Mouse (Mus musculus): ENCODE results near the gene Doc2a. TPM values are rescaled to one million over a fixed set of nuclear protein-coding genes. Genes with fewer than 3 reads are reported as not detected.

The Doc2a gene
- polyA plus RNA-seq, 1 experiment = not detected

DNA sequence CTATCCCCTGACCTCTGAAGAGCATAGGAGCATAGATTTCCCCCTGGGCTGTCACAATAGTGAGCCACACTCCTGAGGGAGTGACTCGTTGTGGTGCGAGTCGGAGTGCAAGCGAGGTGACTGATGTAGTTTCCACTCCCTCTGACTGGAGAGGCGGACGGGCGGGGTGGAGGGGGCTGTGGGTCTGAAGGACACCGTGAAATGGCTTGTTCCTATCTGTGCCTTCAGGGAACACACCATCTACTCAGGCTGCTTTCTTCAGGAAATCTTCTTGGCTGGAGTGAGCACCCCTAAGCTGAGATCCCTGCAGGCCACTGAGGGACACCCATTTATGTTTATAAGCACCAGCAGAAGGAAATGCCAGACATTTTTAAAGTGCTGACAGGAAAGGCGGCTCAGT, 24.5 kb upstream of the Doc2a start:
- Histone ChIP-seq H3K4me3 (ENCODE audit: insufficient read depth, low read length) (no peak overlapping the region), H3K27ac (ENCODE audit: insufficient read depth, low read length) (no peak overlapping the region), H3K4me1 (ENCODE audit: control insufficient read depth, insufficient read depth, low read length) (no peaks in the 10 kb centered on the region)
- TF ChIP-seq CTCF (IDR thresholded peaks at IDR 0.05; ENCODE audit: borderline replicate concordance, insufficient read depth, low read length) (no peak), POLR2A (IDR thresholded peaks at IDR 0.05; ENCODE audit: low read depth, low read length) (no peak)

DNA sequence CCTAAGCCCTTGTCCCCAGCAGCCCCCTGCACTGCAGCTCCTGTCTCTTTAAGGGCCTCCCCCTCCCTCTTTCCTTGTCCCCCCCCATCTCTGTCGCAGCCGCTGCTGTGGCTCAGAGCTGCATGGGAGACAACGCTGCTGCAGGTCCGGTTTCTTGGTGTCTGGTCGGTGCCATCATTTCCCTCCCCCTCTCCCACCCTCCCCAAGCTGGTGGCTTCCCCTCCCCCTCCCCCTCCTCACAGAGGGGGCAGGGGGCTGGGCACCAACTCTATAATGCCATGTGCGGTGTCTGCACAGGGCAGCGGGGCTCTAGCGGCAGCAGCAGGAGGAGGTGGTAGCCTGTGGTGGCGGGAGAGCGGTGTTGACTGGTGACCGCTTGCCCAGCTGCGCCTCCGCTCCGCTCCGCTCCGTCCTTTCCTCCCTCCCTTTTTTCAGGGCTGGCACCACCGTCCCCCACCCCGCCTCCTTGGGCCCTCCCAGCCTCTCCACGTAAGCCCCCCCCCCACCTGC, 24.0 kb upstream of the Doc2a start:
- H3K4me3 ChIP-seq (ENCODE audit: insufficient read depth, low read length) = no peak overlapping the region
- no peak for TF ChIP-seq CTCF (IDR thresholded peaks at IDR 0.05; ENCODE audit: borderline replicate concordance, insufficient read depth, low read length)
- TF ChIP-seq POLR2A (IDR thresholded peaks at IDR 0.05; ENCODE audit: low read depth, low read length) = no peak
- H3K4me1 ChIP-seq (ENCODE audit: control insufficient read depth, insufficient read depth, low read length) = no peaks in the 10 kb centered on the region
- H3K27ac ChIP-seq (ENCODE audit: insufficient read depth, low read length) = no peak overlapping the region

DNA sequence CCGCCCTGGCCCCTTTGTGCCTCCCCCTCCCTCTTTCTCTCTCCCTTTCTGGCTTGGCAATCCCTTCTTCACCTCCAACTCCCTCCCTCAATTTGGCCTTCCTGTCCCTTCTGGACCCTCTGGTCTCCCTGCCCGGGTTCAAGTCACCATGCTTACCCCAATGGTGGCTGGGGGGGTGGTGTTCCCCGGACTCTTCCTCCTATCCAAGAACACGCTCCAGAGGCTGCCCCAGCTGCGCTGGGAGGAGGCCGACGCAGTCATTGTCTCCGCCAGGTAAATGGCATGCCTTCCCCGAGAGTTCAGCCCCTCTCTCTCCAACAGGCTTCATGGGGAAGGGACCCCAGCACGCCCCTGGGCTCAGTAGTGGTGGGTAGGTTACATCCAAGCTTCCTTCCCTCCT, 23.3 kb upstream of the Doc2a start:
- Histone ChIP-seq H3K27ac (ENCODE audit: insufficient read depth, low read length) (no peak overlapping the region), H3K4me1 (ENCODE audit: control insufficient read depth, insufficient read depth, low read length) (no peaks in the 10 kb centered on the region), H3K4me3 (ENCODE audit: insufficient read depth, low read length) (no peak overlapping the region)
- TF ChIP-seq POLR2A (IDR thresholded peaks at IDR 0.05; ENCODE audit: low read depth, low read length) = no peak
- no peak for TF ChIP-seq CTCF (IDR thresholded peaks at IDR 0.05; ENCODE audit: borderline replicate concordance, insufficient read depth, low read length)

DNA sequence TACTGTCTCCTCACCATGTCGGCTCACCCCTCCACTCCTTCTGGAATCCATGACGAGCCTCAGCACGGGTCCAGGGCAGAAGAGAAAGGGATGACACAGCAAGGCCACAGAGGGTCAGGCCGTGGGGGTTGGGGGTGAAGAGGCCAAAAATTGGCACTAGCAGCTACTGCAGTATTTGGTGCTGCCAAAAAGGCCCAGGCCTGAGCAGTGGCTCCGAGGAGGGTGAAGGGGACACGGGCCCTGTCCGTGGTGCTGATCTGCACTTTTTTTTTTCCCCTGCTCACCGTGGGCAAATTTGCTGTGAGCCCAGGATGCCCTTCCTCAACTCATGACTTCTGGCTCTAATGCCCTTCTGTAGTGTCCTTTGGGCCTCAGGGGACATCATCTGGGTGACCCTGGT, 21.8 kb upstream of the Doc2a start:
- no peak for TF ChIP-seq CTCF (IDR thresholded peaks at IDR 0.05; ENCODE audit: borderline replicate concordance, insufficient read depth, low read length)
- no peak for TF ChIP-seq POLR2A (IDR thresholded peaks at IDR 0.05; ENCODE audit: low read depth, low read length)
- no peaks in the 10 kb centered on the region for H3K4me1 ChIP-seq (ENCODE audit: control insufficient read depth, insufficient read depth, low read length)
- no peak overlapping the region for H3K27ac ChIP-seq (ENCODE audit: insufficient read depth, low read length)
- no peak overlapping the region for H3K4me3 ChIP-seq (ENCODE audit: insufficient read depth, low read length)

DNA sequence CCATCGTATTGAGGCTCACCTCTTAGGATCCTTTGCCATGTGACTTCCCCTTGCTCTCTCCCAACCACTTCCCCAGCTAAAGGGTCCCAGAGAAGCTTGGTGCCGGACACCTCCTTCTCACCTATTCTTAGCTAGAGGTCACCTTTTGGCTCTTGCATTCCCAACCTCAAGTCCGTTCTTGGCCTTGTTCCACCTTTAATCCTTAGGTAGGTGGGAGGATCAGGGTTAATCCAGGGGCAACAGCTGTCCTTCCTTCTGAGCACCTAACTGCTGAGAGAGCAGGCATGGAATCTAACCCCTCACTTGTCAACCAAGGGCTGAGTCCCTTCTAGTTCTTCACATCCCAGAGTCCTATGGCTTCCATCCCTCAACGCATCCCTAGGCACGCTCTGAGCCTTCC, 21.3 kb upstream of the Doc2a start:
- Histone ChIP-seq H3K4me3 (ENCODE audit: insufficient read depth, low read length) (no peak overlapping the region), H3K27ac (ENCODE audit: insufficient read depth, low read length) (no peak overlapping the region)
- TF ChIP-seq POLR2A (IDR thresholded peaks at IDR 0.05; ENCODE audit: low read depth, low read length) = no peak
- no peak for TF ChIP-seq CTCF (IDR thresholded peaks at IDR 0.05; ENCODE audit: borderline replicate concordance, insufficient read depth, low read length)

DNA sequence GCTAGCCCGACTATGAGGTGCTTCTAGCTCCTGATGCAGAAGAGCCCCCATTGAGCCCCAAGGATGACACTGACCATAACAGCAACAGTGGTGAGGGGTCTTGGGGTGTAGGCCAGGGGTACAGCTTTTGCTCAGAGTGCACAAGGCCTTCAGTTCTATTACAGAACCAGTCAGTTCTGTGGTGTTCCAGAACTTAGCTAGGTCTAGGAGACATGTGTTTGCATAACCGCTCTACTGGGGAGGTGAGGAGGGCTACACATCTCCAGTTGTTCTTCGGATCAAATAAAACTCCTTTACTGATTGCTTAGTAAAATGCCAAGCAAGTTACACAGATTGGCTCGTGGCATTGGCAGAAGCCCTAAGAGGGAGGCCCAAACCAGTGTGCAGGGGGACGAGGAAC, 15.7 kb upstream of the Doc2a start, which contains the start of gene 4930451I11Rik:
TSS of gene 4930451I11Rik (minus strand) at position 101 of the 400 bp plus-strand sequence.
- no peak for TF ChIP-seq CTCF (IDR thresholded peaks at IDR 0.05; ENCODE audit: borderline replicate concordance, insufficient read depth, low read length)
- no peak for TF ChIP-seq POLR2A (IDR thresholded peaks at IDR 0.05; ENCODE audit: low read depth, low read length)
- H3K27ac ChIP-seq (ENCODE audit: insufficient read depth, low read length) = no peak within 1 kb of the TSS
- no peaks in the 10 kb centered on the region for H3K4me1 ChIP-seq (ENCODE audit: control insufficient read depth, insufficient read depth, low read length)
- no peak within 1 kb of the TSS for H3K4me3 ChIP-seq (ENCODE audit: insufficient read depth, low read length)

More for the DNA sequence above, 21.3 kb upstream of the Doc2a start:
- H3K4me1 ChIP-seq (ENCODE audit: control insufficient read depth, insufficient read depth, low read length) = no peaks in the 10 kb centered on the region

DNA sequence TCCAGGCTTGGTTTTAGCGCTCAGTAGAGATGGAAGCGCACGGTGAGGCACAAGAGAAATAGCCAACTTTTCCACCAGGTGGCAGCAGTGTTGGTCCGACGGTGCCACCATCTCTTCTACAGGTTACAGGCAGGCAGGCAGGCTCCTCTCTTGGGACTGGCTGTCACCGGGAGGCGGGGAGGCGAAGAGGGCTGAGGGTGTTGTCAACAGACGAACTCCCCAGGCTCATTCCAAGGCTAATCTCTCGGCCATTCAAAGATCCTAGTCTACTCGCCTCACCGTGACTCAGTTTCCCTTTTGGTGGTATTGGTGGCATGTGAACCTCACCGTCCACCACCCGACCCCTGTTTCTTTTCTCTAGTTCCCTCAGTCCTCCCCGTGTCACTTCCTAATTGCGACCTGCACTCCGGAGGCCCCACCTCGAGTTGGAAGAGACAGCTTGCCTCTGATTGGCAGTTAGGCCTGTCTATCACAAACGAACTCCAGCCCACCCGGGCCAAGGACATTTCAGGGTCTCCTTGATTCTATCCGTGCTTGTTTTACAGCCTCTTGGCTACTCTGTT, 15.1 kb upstream of the Doc2a start:
- Histone ChIP-seq H3K4me1 (ENCODE audit: control insufficient read depth, insufficient read depth, low read length) (no peaks in the 10 kb centered on the region), H3K27ac (ENCODE audit: insufficient read depth, low read length) (no peak overlapping the region), H3K4me3 (ENCODE audit: insufficient read depth, low read length) (no peak overlapping the region)
- TF ChIP-seq POLR2A (IDR thresholded peaks at IDR 0.05; ENCODE audit: low read depth, low read length) (no peak), CTCF (IDR thresholded peaks at IDR 0.05; ENCODE audit: borderline replicate concordance, insufficient read depth, low read length) (peak; percentile 84)

DNA sequence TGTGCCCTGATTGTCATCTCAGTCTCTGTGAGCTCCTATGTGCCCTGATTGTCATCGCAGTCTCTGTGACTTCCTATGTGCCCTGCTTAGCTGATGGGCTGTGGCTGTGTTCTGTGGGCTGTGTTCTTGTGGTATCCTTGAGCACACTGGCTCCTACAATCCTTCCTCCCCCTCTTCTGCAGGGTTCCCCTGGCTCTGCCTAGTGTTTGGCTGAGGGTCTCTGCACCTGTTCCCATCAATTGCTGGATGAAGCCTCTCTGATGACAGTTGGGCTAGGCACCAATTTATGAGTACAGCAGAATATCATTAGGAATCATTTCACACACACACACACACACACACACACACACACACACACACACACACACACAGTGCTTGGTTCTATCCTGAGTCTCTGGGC, 13.9 kb upstream of the Doc2a start:
- H3K27ac ChIP-seq (ENCODE audit: insufficient read depth, low read length) = no peak overlapping the region
- TF ChIP-seq CTCF (IDR thresholded peaks at IDR 0.05; ENCODE audit: borderline replicate concordance, insufficient read depth, low read length) = no peak
- TF ChIP-seq POLR2A (IDR thresholded peaks at IDR 0.05; ENCODE audit: low read depth, low read length) = no peak
- H3K4me3 ChIP-seq (ENCODE audit: insufficient read depth, low read length) = no peak overlapping the region
- no peaks in the 10 kb centered on the region for H3K4me1 ChIP-seq (ENCODE audit: control insufficient read depth, insufficient read depth, low read length)

DNA sequence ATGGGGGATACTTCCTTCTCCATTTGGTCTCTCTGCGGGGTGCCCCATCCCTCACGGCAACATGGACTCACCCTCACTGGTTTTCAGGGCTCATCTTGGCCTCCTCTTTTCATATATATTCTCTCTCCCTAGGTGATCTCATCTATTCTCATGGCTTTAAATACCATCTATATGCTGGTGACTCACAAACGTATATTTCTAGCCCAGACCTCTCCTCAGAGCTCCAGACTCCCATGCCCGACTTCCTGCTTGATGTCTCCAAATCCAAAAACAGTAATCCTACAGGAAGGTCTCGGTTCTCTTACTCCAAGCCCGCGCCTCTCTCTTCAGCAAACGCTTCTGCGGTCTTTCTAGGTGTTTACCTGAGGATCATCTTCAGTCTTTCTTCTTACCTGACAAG, 3.9 kb upstream of the Doc2a start:
- Histone ChIP-seq H3K27ac (ENCODE audit: insufficient read depth, low read length) (no peak overlapping the region), H3K4me1 (ENCODE audit: control insufficient read depth, insufficient read depth, low read length) (no peaks in the 10 kb centered on the region), H3K4me3 (ENCODE audit: insufficient read depth, low read length) (no peak overlapping the region)
- TF ChIP-seq CTCF (IDR thresholded peaks at IDR 0.05; ENCODE audit: borderline replicate concordance, insufficient read depth, low read length) = no peak
- TF ChIP-seq POLR2A (IDR thresholded peaks at IDR 0.05; ENCODE audit: low read depth, low read length) = no peak

DNA sequence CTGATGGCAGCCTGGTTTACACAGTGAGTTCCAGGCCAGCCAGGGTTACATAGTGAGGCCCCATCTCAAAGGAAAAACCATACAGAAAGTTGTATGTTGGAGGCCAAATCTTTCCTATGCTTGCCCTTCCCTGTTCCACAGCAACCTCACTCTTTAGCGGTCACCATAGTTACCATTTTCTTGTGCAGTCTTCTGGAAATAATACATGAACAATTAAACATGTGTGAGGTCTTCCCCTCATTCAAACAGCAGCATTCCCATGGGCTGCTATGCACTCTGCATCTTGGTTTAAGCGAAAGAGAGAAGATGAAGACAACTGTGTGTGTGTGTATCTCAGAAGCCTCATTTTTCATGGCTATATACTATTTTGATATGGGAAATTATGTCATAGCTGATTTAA, 1.7 kb upstream of the Doc2a start:
- TF ChIP-seq POLR2A (IDR thresholded peaks at IDR 0.05; ENCODE audit: low read depth, low read length) (no peak), CTCF (IDR thresholded peaks at IDR 0.05; ENCODE audit: borderline replicate concordance, insufficient read depth, low read length) (no peak)
- no peak overlapping the region for H3K4me3 ChIP-seq (ENCODE audit: insufficient read depth, low read length)
- no peak overlapping the region for H3K27ac ChIP-seq (ENCODE audit: insufficient read depth, low read length)
- no peaks in the 10 kb centered on the region for H3K4me1 ChIP-seq (ENCODE audit: control insufficient read depth, insufficient read depth, low read length)
